Mouse (Mus musculus) forebrain, embryonic 13.5 days (tissue): ENCODE measurements at regions not wholly inside any gene's neighbourhood (a gene's known extent, or its start where the extent isn't known, plus 50 kb on each side); places are given as distances from the start of the nearest gene placed in this dataset.
A peak's percentile ranks its signal among the peaks of the same experiment; 100 is the strongest.
"Not testable (repeated sequence)": the region's sequence is repeated elsewhere in the genome, so short reads cannot be mapped to it uniquely, and the experiment has no call there.

Experiments used
- ATAC-seq: fragments of 200-750 bp; cut with Nextera tagmentation; 2 replicates; pipeline ENCODE4 v1.8.0; 2017
- H3K27ac ChIP-seq: fragments of 300-500 bp; sonication (generic); 2 replicates; pipeline ENCODE4 v1.5.1; 2015; ENCODE audit warnings: inconsistent platforms, mild to moderate bottlenecking, moderate library complexity
- H3K27me3 ChIP-seq: fragments of 300-500 bp; sonication (generic); 2 replicates; pipeline ENCODE4 v1.6.1; 2015; ENCODE audit warnings: mild to moderate bottlenecking, inconsistent platforms
- H3K36me3 ChIP-seq: fragments of 300-500 bp; sonication (generic); 2 replicates; pipeline ENCODE4 v1.6.1; 2015; ENCODE audit warnings: mild to moderate bottlenecking, inconsistent platforms; ENCODE audit not compliant: poor library complexity, severe bottlenecking
- H3K4me1 ChIP-seq: fragments of 300-500 bp; sonication (generic); 2 replicates; pipeline ENCODE4 v1.6.1; 2015; ENCODE audit warnings: inconsistent platforms
- H3K4me2 ChIP-seq: fragments of 300-500 bp; sonication (generic); 2 replicates; pipeline ENCODE4 v1.6.1; 2015; ENCODE audit warnings: inconsistent platforms, mild to moderate bottlenecking, moderate library complexity
- H3K4me3 ChIP-seq: fragments of 300-500 bp; sonication (generic); 2 replicates; pipeline ENCODE4 v1.5.1; 2015; ENCODE audit warnings: mild to moderate bottlenecking, inconsistent platforms
- H3K9ac ChIP-seq: fragments of 300-500 bp; sonication (generic); 2 replicates; pipeline ENCODE4 v1.6.1; 2015; ENCODE audit warnings: mild to moderate bottlenecking, inconsistent platforms
- H3K9me3 ChIP-seq: fragments of 300-500 bp; sonication (generic); replicated peaks from 2 replicates; pipeline ENCODE4 v1.6.1; 2016; ENCODE audit warnings: inconsistent platforms
- WGBS: fragments of 180-500 bp; shearing (Covaris S2); methylation state at CpG from one replicate; pipeline ENCODE4 v1.1.7; 2015; 5-methylcytosine and 5-hydroxymethylcytosine counted together

GRCm38 (mm10) chr5:25639187-25639586, 66.4 kb downstream of the Xrcc2 start:
- ATAC-seq, result peak; percentile 24; the same call in 1 of the 2 replicates
- Histone ChIP-seq H3K4me2 (no peak overlapping the region), H3K9me3 (no peaks in the 10 kb centered on the region), H3K9ac (no peak overlapping the region), H3K4me3 (no peak overlapping the region), H3K36me3 (no peaks in the 10 kb centered on the region), H3K27ac (no peak overlapping the region), H3K27me3 (no peaks in the 10 kb centered on the region), H3K4me1 (no peaks in the 10 kb centered on the region)
- 89% methylated on average over 5 of the region's 5 CpGs for WGBS

- Histone ChIP-seq H3K4me2 (no peak overlapping the region), H3K36me3 (no peaks in the 10 kb centered on the region), H3K9me3 (no peaks in the 10 kb centered on the region), H3K9ac (no peak overlapping the region), H3K4me1 (no peaks in the 10 kb centered on the region), H3K4me3 (no peak overlapping the region), H3K27me3 (no peaks in the 10 kb centered on the region), H3K27ac (no peak overlapping the region)
- no peak for ATAC-seq
These were observed 67.5 kb downstream of the Xrcc2 start for GRCm38 (mm10) chr5:25638097-25638496.

GRCm38 (mm10) chr5:25632861-25633535, 72.6 kb downstream of the Xrcc2 start:
- no peak overlapping the region for H3K4me2 ChIP-seq
- H3K4me3 ChIP-seq, result no peak overlapping the region
- no peak for ATAC-seq
- H3K36me3 ChIP-seq, result no peaks in the 10 kb centered on the region
- H3K9ac ChIP-seq, result no peak overlapping the region
- no peaks in the 10 kb centered on the region for H3K4me1 ChIP-seq
- H3K9me3 ChIP-seq, result no peaks in the 10 kb centered on the region
- WGBS, result 77% methylated on average over 5 of the region's 5 CpGs
- no peaks in the 10 kb centered on the region for H3K27me3 ChIP-seq
- H3K27ac ChIP-seq, result no peak overlapping the region

DNA sequence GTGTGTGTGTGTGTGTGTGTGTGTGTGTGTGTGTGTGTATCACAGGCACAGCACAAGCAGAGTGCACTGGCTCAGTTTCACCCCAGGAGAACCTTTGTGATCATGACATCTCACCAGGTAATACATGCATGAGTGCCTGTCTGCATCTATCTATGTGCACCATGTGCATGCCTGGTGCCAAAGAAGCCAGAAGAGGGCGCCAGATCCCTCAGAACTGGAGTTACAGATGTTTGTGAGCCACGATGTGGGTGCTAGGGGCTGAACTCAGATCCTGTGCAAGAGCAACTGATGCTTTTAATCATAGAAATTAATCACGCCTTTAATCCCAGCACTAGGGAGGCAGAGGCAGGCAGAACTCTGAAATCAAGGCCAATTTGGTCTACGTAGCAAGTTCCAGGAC, 75.9 kb downstream of the Xrcc2 start:
- no peak overlapping the region for H3K4me3 ChIP-seq
- no peaks in the 10 kb centered on the region for H3K4me1 ChIP-seq
- no peak overlapping the region for H3K9ac ChIP-seq
- no peak overlapping the region for H3K27ac ChIP-seq
- WGBS, result 80% methylated on average over 4 of the region's 4 CpGs
- H3K9me3 ChIP-seq, result no peaks in the 10 kb centered on the region
- no peak for ATAC-seq
- no peak overlapping the region for H3K4me2 ChIP-seq
- no peaks in the 10 kb centered on the region for H3K27me3 ChIP-seq
- H3K36me3 ChIP-seq, result no peaks in the 10 kb centered on the region

DNA sequence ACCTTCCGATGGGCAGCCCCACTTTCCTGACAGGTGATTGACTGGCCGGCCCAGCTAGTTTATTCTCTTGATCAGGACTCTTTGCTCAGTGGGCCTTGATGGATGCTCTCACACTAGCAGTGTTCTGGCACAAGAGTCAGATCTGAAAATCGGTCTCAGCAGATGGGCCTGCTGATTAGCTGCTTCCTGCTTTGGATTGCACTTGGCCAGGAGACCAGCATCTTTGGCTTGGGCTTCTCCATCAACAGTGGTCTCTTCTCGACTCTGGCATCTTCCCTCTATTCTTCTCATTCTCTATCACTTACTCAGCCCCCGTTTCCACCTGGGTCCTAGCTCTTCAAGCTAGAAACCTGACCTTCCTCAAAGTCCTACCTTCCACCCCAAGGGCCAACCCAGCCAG, 77.1 kb downstream of the Xrcc2 start:
- Histone ChIP-seq H3K27ac (no peak overlapping the region), H3K4me3 (no peak overlapping the region), H3K27me3 (no peaks in the 10 kb centered on the region), H3K4me2 (no peak overlapping the region), H3K4me1 (0 out of 2 replicates have a peak, but pooled peaks cover under 1% of the 10 kb centered on the region), H3K36me3 (no peaks in the 10 kb centered on the region), H3K9ac (no peak overlapping the region), H3K9me3 (no peaks in the 10 kb centered on the region)
- no peak for ATAC-seq
- WGBS, result 87% methylated on average over 5 of the region's 5 CpGs

- no peak overlapping the region for H3K9ac ChIP-seq
- H3K4me3 ChIP-seq, result no peak overlapping the region
- 69% methylated on average over 5 of the region's 5 CpGs for WGBS
- ATAC-seq, result no peak
- no peaks in the 10 kb centered on the region for H3K27me3 ChIP-seq
- no peaks in the 10 kb centered on the region for H3K36me3 ChIP-seq
- H3K9me3 ChIP-seq, result no peaks in the 10 kb centered on the region
- no peak overlapping the region for H3K27ac ChIP-seq
- H3K4me1 ChIP-seq, result 0 out of 2 replicates have a peak, but pooled peaks cover 2% of the 10 kb centered on the region
- H3K4me2 ChIP-seq, result no peak overlapping the region
These were observed 78.5 kb downstream of the Xrcc2 start for GRCm38 (mm10) chr5:25627086-25627485.

DNA sequence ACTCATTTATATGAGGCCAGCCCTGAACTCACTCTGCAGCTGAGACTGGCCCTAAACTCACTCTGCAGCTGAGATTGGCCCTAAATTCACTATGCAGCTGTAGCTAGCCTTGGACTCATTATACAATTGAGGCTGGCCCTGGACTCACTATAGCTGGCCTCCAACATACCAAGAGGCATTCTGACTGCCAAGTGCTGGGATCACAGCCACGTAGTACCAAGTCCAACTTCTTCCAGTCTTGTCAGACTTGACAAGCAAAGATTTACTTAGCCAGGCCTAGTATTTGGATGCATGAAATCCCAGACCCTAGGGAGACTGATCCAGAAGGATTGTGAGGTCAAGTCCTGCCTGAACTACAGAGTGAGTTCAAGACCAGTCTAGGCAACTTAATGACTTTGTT, 81.6 kb downstream of the Xrcc2 start:
- no peak for ATAC-seq
- H3K9ac ChIP-seq, result no peak overlapping the region
- H3K9me3 ChIP-seq, result no peaks in the 10 kb centered on the region
- H3K4me3 ChIP-seq, result no peak overlapping the region
- H3K4me1 ChIP-seq, result 0 out of 2 replicates have a peak, but pooled peaks cover 2% of the 10 kb centered on the region
- no peak overlapping the region for H3K4me2 ChIP-seq
- no peaks in the 10 kb centered on the region for H3K27me3 ChIP-seq
- no peaks in the 10 kb centered on the region for H3K36me3 ChIP-seq
- WGBS, result 59% methylated on average over 1 of the region's 1 CpGs
- H3K27ac ChIP-seq, result no peak overlapping the region

DNA sequence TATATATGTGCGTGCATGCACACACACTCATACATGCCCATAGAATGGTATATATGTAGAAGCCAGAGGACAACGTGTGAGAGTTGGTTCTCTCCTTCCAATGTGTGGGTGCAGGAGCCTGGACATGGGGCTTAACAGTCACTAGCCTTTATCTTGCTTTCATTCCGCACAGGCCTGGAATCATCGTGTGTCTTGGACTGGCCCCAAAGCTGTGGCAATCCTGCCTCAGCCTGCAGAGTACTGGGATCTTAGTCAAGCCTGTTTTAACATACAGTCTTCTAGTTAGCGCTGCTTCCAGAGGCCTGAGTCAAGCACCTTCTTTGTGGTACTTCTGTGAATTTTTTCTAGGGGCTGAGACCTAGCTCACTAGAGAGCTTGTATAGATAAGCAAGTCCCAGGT, 85.8 kb downstream of the Xrcc2 start:
- ATAC-seq, result no peak

GRCm38 (mm10) chr5:25619337-25619736, 86.3 kb downstream of the Xrcc2 start:
- not testable (repeated sequence) for H3K4me3 ChIP-seq, H3K9ac ChIP-seq, H3K36me3 ChIP-seq, H3K4me1 ChIP-seq, H3K4me2 ChIP-seq, H3K9me3 ChIP-seq, ATAC-seq, H3K27me3 ChIP-seq, H3K27ac ChIP-seq
- 78% methylated on average over 2 of the region's 2 CpGs for WGBS

More for the DNA sequence above, 85.8 kb downstream of the Xrcc2 start:
- 91% methylated on average over 5 of the region's 5 CpGs for WGBS
- H3K4me2 ChIP-seq, result no peak overlapping the region
- H3K4me3 ChIP-seq, result no peak overlapping the region
- H3K4me1 ChIP-seq, result 0 out of 2 replicates have a peak, but pooled peaks cover 7% of the 10 kb centered on the region
- no peaks in the 10 kb centered on the region for H3K9me3 ChIP-seq
- H3K27ac ChIP-seq, result no peak overlapping the region
- no peaks in the 10 kb centered on the region for H3K36me3 ChIP-seq
- H3K27me3 ChIP-seq, result no peaks in the 10 kb centered on the region
- no peak overlapping the region for H3K9ac ChIP-seq

DNA sequence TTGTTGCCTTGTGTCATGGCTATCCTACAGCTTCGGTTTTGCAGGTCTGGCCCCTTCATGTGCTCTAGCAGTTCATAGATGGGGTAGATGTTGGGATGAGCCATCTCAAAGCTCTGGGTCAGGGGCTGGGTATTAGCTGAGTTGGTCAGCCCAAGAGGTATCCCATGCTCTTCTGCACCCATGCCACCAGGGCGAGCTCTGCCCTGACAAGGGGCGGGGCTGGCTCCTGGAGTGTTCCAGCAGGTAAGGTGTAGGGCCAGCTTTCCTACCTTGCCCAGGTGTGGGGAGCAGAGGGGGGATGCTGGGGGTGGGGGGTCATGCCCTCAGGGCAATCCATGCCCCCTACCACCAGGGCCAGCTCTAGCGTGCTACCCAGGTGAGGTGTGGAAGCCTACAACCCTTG, 91.0 kb downstream of the Xrcc2 start:
- no peak overlapping the region for H3K4me3 ChIP-seq
- H3K9me3 ChIP-seq, result no peaks in the 10 kb centered on the region
- no peaks in the 10 kb centered on the region for H3K36me3 ChIP-seq
- H3K4me1 ChIP-seq, result peaks cover 18% of the 10 kb centered on the region
- ATAC-seq, result no peak
- no peak overlapping the region for H3K9ac ChIP-seq
- H3K27me3 ChIP-seq, result no peaks in the 10 kb centered on the region
- no peak overlapping the region for H3K27ac ChIP-seq
- WGBS, result 90% methylated on average over 4 of the region's 4 CpGs
- H3K4me2 ChIP-seq, result no peak overlapping the region

GRCm38 (mm10) chr5:25613844-25614658, 91.6 kb downstream of the Xrcc2 start:
- H3K27me3 ChIP-seq, result no peaks in the 10 kb centered on the region
- ATAC-seq, result peak; percentile 79
- no peaks in the 10 kb centered on the region for H3K9me3 ChIP-seq
- no peak overlapping the region for H3K4me3 ChIP-seq
- peak overlapping the region; percentile 48; the same call in 1 of the 2 replicates for H3K27ac ChIP-seq
- WGBS, result 73% methylated on average over 8 of the region's 8 CpGs
- peaks cover 18% of the 10 kb centered on the region for H3K4me1 ChIP-seq
- no peaks in the 10 kb centered on the region for H3K36me3 ChIP-seq
- H3K9ac ChIP-seq, result no peak overlapping the region
- no peak overlapping the region for H3K4me2 ChIP-seq

DNA sequence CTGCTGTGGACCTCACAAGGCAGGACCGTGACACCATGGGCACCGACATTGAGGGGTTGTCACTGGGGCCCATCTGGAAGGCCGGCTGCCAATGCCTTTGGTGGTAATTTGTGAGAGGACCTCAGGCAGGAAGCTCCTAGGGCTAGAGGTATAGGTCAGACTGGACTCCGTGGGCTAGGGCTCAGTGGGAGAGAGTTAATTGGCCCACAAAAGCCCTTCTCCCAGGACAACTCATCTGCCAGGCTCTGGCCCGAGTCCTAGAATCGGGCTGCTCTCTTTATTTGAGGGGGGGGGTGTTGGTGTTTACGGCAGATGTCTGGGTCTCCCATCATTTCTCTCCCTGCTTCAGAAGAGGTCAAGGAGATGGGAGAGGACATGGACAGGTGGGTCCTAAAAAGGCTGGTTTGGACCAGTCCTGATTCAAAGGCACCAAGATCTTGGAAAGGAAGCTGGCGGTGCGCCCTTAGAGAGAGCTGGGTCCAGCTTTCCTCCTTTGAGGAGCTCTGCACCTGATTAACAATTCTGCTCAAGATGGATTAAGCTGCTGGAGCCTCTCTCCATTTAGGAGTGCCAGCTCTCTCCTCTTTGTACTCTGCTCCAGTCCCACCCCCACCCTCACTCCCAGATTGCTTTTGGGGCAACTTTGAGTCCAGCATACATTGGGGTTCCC, 93.5 kb downstream of the Xrcc2 start:
- Histone ChIP-seq H3K27ac (no peak overlapping the region; the same call in 1 of the 2 replicates), H3K36me3 (no peaks in the 10 kb centered on the region), H3K27me3 (no peaks in the 10 kb centered on the region), H3K9ac (no peak overlapping the region), H3K4me3 (no peak overlapping the region), H3K4me1 (peaks cover 18% of the 10 kb centered on the region), H3K9me3 (no peaks in the 10 kb centered on the region), H3K4me2 (no peak overlapping the region)
- 71% methylated on average over 9 of the region's 9 CpGs for WGBS
- ATAC-seq, result no peak
